Mouse (Mus musculus): ENCODE data around the gene Gm12166. TPM values are rescaled to one million over a fixed set of nuclear protein-coding genes. Genes with fewer than 3 reads are reported as not detected.

The Gm12166 gene
- polyA plus RNA-seq, 1 experiment from 2014 or later: 9.0 TPM

DNA sequence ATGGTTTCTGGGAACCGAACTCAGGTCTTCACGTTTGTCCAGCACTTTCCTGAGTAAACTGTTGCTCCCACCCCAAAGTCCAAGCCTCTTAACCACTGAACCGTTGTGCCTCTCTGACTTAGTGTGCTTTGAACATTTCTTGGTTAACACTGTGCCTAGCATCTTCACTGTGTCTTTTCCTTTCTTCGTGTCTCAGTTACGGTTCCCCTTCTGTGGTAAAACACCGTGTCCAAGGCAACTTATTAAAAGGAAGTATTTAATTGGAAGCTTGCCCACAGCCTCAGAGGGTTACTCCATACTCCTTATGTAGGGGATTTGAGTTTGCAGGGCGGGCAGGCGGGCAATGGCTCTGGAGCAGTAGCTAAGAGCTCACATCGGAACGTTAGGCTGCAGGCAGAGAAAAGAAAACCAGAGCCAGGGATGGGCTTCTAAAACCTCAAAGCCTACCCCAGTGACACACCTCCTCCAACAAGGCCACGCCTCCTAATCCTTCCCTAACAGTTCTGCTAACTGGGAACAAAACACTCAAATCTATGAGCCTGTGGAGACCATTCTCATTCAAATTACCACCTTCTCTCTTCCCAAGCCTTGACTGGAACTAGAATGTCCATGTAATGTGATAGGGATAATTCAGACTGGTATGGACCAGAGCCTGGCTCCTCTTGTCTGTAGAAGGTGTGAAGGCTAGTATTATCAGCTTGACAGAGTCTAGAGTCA is 24.5 kb upstream of the Gm12166 start:
- no peaks in the 10 kb centered on the region; the same call in 1 of the 2 replicates for H3K9me3 ChIP-seq (replicated peaks; ENCODE audit: control insufficient read depth, low read length)
- ATAC-seq (replicated peaks; ENCODE audit: insufficient number of reproducible peaks, low FRiP score, low TSS enrichment): no peak
- no peaks in the 10 kb centered on the region for H3K27me3 ChIP-seq (ENCODE audit: control insufficient read depth, insufficient read depth, low read length)
- WGBS (ENCODE audit: insufficient replicate concordance): 93% methylated on average over 11 of the region's 11 CpGs
- peak overlapping the region; percentile 35 for H3K27ac ChIP-seq (ENCODE audit: low read depth, low read length)
- no peak overlapping the region for H3K9ac ChIP-seq (ENCODE audit: low read depth, low read length)
- no peak overlapping the region for H3K4me3 ChIP-seq (ENCODE audit: low read depth, low read length)
- H3K4me1 ChIP-seq (ENCODE audit: control insufficient read depth, insufficient read depth, low read length): peaks cover 28% of the 10 kb centered on the region
- H3K36me3 ChIP-seq (ENCODE audit: control insufficient read depth, insufficient read depth, low read length): peaks cover 23% of the 10 kb centered on the region
- no peak overlapping the region for H3K4me2 ChIP-seq

- WGBS (ENCODE audit: insufficient replicate concordance): 66% methylated on average over 3 of the region's 3 CpGs
- H3K27ac ChIP-seq (ENCODE audit: low read depth, low read length): no peak overlapping the region
- H3K4me1 ChIP-seq (ENCODE audit: control insufficient read depth, insufficient read depth, low read length): peaks cover 33% of the 10 kb centered on the region
These were observed 23.4 kb upstream of the Gm12166 start for GRCm38 (mm10) chr11:46075507-46075906.

DNA sequence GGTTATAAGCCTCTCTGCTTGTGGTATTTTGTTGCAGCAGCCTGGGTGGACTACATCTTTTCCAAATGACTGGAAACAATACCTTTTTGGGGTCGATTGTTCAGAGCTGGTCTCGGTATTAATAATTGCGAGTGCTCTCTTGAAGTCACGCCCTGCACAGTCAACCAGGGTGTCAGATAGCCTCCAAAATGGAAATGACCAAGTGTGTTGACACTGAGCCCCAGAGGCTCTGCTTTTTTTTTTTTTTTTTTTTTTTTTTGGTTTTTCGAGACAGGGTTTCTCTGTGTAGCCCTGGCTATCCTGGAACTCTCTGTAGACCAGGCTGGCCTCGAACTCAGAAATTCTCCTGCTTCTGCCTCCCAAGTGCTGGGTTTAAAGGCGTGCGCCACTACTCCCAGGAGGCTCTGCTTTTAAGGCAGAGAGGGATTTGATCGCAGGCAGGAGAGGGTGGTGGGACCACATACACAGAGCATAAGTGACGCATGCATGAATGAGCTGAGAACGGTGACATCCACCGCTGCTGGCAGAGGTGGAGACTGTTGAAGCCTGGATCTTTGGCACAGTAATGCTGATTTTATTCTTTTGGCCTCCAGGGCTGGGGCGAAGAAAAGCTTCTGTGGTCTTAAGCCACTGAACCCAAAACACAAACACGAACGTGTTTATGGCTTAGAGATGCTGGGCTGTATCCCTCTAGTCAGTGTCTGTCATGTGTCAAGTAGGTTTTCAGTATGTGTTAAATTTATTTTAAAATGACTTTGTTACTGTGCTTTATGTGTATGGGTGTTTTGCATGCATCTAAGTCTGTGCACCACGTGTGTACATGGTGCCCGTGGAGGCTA is 21.9 kb upstream of the Gm12166 start:
- no peak for ATAC-seq (replicated peaks; ENCODE audit: insufficient number of reproducible peaks, low FRiP score, low TSS enrichment)
- Histone ChIP-seq H3K4me1 (ENCODE audit: control insufficient read depth, insufficient read depth, low read length) (peaks cover 44% of the 10 kb centered on the region), H3K4me3 (ENCODE audit: low read depth, low read length) (no peak overlapping the region), H3K27ac (ENCODE audit: low read depth, low read length) (peak overlapping the region; percentile 68; the same call in 1 of the 2 replicates), H3K9ac (ENCODE audit: low read depth, low read length) (no peak overlapping the region; the same call in 1 of the 2 replicates), H3K4me2 (no peak overlapping the region), H3K9me3 (replicated peaks; ENCODE audit: control insufficient read depth, low read length) (no peaks in the 10 kb centered on the region; the same call in 1 of the 2 replicates), H3K36me3 (ENCODE audit: control insufficient read depth, insufficient read depth, low read length) (peaks cover 23% of the 10 kb centered on the region), H3K27me3 (ENCODE audit: control insufficient read depth, insufficient read depth, low read length) (no peaks in the 10 kb centered on the region)
- 92% methylated on average over 17 of the region's 17 CpGs for WGBS (ENCODE audit: insufficient replicate concordance)

More at GRCm38 (mm10) chr11:46075507-46075906, 23.4 kb upstream of the Gm12166 start:
- Histone ChIP-seq H3K36me3 (ENCODE audit: control insufficient read depth, insufficient read depth, low read length) (peaks cover 23% of the 10 kb centered on the region), H3K9me3 (replicated peaks; ENCODE audit: control insufficient read depth, low read length) (no peaks in the 10 kb centered on the region; the same call in 1 of the 2 replicates), H3K4me3 (ENCODE audit: low read depth, low read length) (no peak overlapping the region), H3K4me2 (no peak overlapping the region), H3K27me3 (ENCODE audit: control insufficient read depth, insufficient read depth, low read length) (no peaks in the 10 kb centered on the region), H3K9ac (ENCODE audit: low read depth, low read length) (no peak overlapping the region)
- no peak for ATAC-seq (replicated peaks; ENCODE audit: insufficient number of reproducible peaks, low FRiP score, low TSS enrichment)

GRCm38 (mm10) chr11:46073061-46073849 is 21.1 kb upstream of the Gm12166 start:
- Histone ChIP-seq H3K27me3 (ENCODE audit: control insufficient read depth, insufficient read depth, low read length) (no peaks in the 10 kb centered on the region), H3K4me1 (ENCODE audit: control insufficient read depth, insufficient read depth, low read length) (peaks cover 50% of the 10 kb centered on the region), H3K4me2 (no peak overlapping the region), H3K27ac (ENCODE audit: low read depth, low read length) (peak overlapping the region; percentile 68), H3K9me3 (replicated peaks; ENCODE audit: control insufficient read depth, low read length) (no peaks in the 10 kb centered on the region), H3K36me3 (ENCODE audit: control insufficient read depth, insufficient read depth, low read length) (peaks cover 17% of the 10 kb centered on the region), H3K9ac (ENCODE audit: low read depth, low read length) (peak overlapping the region; percentile 46), H3K4me3 (ENCODE audit: low read depth, low read length) (no peak overlapping the region)
- WGBS (ENCODE audit: insufficient replicate concordance): 70% methylated on average over 15 of the region's 15 CpGs
- ATAC-seq (replicated peaks; ENCODE audit: insufficient number of reproducible peaks, low FRiP score, low TSS enrichment): no peak

DNA sequence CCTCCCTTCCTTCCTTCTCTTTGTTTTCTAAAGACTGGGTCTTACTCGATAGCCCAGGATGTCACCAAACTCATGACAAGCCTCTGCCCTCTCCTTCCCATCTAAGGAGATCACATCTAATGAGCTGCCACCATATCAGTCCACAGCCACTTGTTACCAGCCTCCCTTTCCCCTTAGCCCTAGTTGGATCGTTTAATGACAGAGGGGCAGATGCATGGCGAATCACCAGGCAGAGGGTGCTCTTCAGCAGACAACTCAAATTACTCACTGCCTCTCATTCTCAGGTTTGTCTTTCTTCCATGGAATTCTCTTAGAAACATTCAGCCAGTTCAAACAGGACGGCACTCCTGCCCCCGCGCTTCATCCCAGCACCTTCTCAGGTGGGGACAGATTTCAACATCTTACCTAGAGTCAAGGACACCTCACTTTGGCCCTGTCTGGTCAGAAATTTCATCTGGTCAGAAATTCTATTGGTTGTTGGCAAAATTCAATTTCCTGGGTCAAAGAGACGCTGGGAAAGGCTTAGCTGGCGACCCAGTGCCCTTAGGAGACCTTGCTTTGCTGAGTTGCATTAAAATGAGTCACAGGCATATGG is 20.4 kb upstream of the Gm12166 start:
- Histone ChIP-seq H3K9me3 (replicated peaks; ENCODE audit: control insufficient read depth, low read length) (no peaks in the 10 kb centered on the region), H3K27me3 (ENCODE audit: control insufficient read depth, insufficient read depth, low read length) (no peaks in the 10 kb centered on the region), H3K36me3 (ENCODE audit: control insufficient read depth, insufficient read depth, low read length) (peaks cover 17% of the 10 kb centered on the region), H3K4me3 (ENCODE audit: low read depth, low read length) (no peak overlapping the region), H3K27ac (ENCODE audit: low read depth, low read length) (peak overlapping the region; percentile 41; the same call in 1 of the 2 replicates), H3K4me2 (no peak overlapping the region), H3K4me1 (ENCODE audit: control insufficient read depth, insufficient read depth, low read length) (peaks cover 50% of the 10 kb centered on the region), H3K9ac (ENCODE audit: low read depth, low read length) (peak overlapping the region; percentile 28; the same call in 1 of the 2 replicates)
- WGBS (ENCODE audit: insufficient replicate concordance): 65% methylated on average over 8 of the region's 8 CpGs
- no peak for ATAC-seq (replicated peaks; ENCODE audit: insufficient number of reproducible peaks, low FRiP score, low TSS enrichment)

DNA sequence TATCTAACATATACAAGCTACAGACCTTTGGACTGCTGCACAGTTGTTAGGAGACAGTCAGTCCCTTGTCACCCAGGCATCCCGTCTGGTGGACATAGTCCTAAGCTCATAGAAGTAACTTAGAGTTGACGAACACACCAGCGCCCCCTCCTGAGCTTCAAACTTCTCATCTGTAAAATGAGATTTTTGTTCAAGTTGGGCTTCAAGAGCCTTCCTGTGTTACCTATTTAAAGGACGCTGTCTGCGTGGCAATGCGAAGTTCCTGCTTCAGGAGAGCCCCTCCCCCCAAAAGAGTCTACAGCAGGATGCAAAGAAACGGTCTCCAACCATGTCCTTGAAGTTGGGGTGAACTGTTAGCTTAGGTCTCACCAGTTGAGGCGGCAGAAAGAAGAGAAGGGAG is 18.7 kb upstream of the Gm12166 start:
- Histone ChIP-seq H3K27ac (ENCODE audit: low read depth, low read length) (peak overlapping the region; percentile 12; the same call in 1 of the 2 replicates), H3K27me3 (ENCODE audit: control insufficient read depth, insufficient read depth, low read length) (no peaks in the 10 kb centered on the region), H3K36me3 (ENCODE audit: control insufficient read depth, insufficient read depth, low read length) (peaks cover 4% of the 10 kb centered on the region), H3K4me2 (no peak overlapping the region), H3K4me1 (ENCODE audit: control insufficient read depth, insufficient read depth, low read length) (peaks cover 53% of the 10 kb centered on the region), H3K9me3 (replicated peaks; ENCODE audit: control insufficient read depth, low read length) (no peaks in the 10 kb centered on the region), H3K4me3 (ENCODE audit: low read depth, low read length) (no peak overlapping the region), H3K9ac (ENCODE audit: low read depth, low read length) (no peak overlapping the region)
- 72% methylated on average over 8 of the region's 8 CpGs for WGBS (ENCODE audit: insufficient replicate concordance)
- ATAC-seq (replicated peaks; ENCODE audit: insufficient number of reproducible peaks, low FRiP score, low TSS enrichment): no peak

GRCm38 (mm10) chr11:46070161-46070560 is 18.0 kb upstream of the Gm12166 start:
- peak overlapping the region; percentile 64 for H3K9ac ChIP-seq (ENCODE audit: low read depth, low read length)
- no peak for ATAC-seq (replicated peaks; ENCODE audit: insufficient number of reproducible peaks, low FRiP score, low TSS enrichment)
- H3K36me3 ChIP-seq (ENCODE audit: control insufficient read depth, insufficient read depth, low read length): peaks cover 4% of the 10 kb centered on the region
- peaks cover 56% of the 10 kb centered on the region for H3K4me1 ChIP-seq (ENCODE audit: control insufficient read depth, insufficient read depth, low read length)
- peak overlapping the region; percentile 31 for H3K4me2 ChIP-seq
- peak overlapping the region; percentile 97 for H3K27ac ChIP-seq (ENCODE audit: low read depth, low read length)
- no peaks in the 10 kb centered on the region for H3K27me3 ChIP-seq (ENCODE audit: control insufficient read depth, insufficient read depth, low read length)
- no peak overlapping the region for H3K4me3 ChIP-seq (ENCODE audit: low read depth, low read length)
- H3K9me3 ChIP-seq (replicated peaks; ENCODE audit: control insufficient read depth, low read length): no peaks in the 10 kb centered on the region
- 75% methylated on average over 4 of the region's 4 CpGs for WGBS (ENCODE audit: insufficient replicate concordance)
